Mouse (Mus musculus) ES-Bruce4 (cell line): ENCODE data around the gene Cyth4. TPM values are rescaled to one million over a fixed set of nuclear protein-coding genes. Genes with fewer than 3 reads are reported as not detected.

Experiments
- H3K27ac ChIP-seq: 2 replicates; pipeline ENCODE4 v1.5.1; 2012; ENCODE audit warnings: low read length, inconsistent platforms; ENCODE audit not compliant: insufficient read depth
- H3K27me3 ChIP-seq: 2 replicates; pipeline ENCODE4 v1.6.1; 2012; ENCODE audit warnings: mild to moderate bottlenecking, low read length, inconsistent platforms; ENCODE audit not compliant: control insufficient read depth, poor library complexity, insufficient read depth, severe bottlenecking
- H3K36me3 ChIP-seq: 2 replicates; pipeline ENCODE4 v1.6.1; 2012; ENCODE audit warnings: inconsistent platforms, mild to moderate bottlenecking, low read length, moderate library complexity; ENCODE audit not compliant: control insufficient read depth, poor library complexity, insufficient read depth, severe bottlenecking
- H3K4me1 ChIP-seq: one replicate; pipeline ENCODE4 v1.8.1; 2011; ENCODE audit warnings: low read length; ENCODE audit not compliant: control insufficient read depth, insufficient read depth
- H3K4me3 ChIP-seq: 2 replicates; pipeline ENCODE4 v1.5.1; 2011; ENCODE audit warnings: low read depth, mild to moderate bottlenecking, low read length
- H3K9ac ChIP-seq: 2 replicates; pipeline ENCODE4 v1.6.1; 2012; ENCODE audit warnings: low read depth, mild to moderate bottlenecking, inconsistent platforms; ENCODE audit not compliant: poor library complexity, severe bottlenecking
- H3K9me3 ChIP-seq: replicated peaks from 2 replicates; pipeline ENCODE4 v1.6.1; 2012; ENCODE audit warnings: mild to moderate bottlenecking, low read length, inconsistent platforms; ENCODE audit not compliant: control insufficient read depth, poor library complexity, insufficient read depth, severe bottlenecking
- CTCF ChIP-seq: IDR thresholded peaks from one replicate; pipeline ENCODE4 v1.8.1; 2011; ENCODE audit warnings: low read depth, low read length
- EP300 ChIP-seq: IDR thresholded peaks from 2 replicates; pipeline ENCODE4 v1.6.1; 2011; ENCODE audit warnings: low read depth, low read length; ENCODE audit not compliant: insufficient read depth
- POLR2A ChIP-seq: IDR thresholded peaks from one replicate; pipeline ENCODE4 v1.8.1; 2011; ENCODE audit warnings: low read length; ENCODE audit not compliant: insufficient read depth
- polyA plus RNA-seq: library from polyadenylated mRNA; stranded (reverse); fragments of >200 nt; gene quantifications from 2 replicates; pipeline ENCODE4 v1.2.4, GENCODE M21; 2011; ENCODE audit warnings: low read depth; ENCODE audit not compliant: missing spikeins, insufficient read depth, insufficient read length

The Cyth4 gene
- polyA plus RNA-seq, 1 experiment: 0.40 TPM

DNA sequence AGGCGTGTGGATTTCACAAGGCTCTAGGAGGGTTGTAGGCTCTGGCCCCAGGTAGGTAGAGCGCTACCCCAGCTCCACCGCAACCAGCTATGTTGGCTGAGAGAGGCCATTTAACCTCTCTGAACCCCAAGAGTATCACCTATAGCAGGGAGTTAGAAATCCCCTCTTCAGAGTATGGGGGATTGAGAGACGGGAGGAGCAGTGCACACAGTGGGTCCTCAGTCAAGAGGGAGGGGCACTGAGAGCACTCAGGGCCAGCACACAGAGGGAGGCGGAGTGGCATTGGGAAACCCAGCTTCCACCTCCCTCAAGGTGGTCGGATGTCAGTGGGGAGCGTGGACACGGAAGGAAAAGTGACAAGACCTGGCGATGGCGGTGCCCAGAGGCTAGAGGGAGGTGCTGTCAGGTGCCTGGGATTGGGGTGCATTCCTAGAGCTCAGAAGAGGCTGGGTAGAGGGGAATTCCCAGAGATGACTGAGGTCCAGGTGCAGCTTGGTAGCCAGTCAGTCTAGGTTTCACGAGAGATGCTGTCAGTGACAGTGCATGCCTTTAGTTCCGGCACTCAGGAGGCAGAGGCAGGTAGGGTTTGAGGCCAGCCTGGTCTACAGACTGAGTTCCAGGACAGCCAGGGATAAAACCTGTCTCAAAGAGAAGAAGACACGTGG lies 2.8 kb downstream of the Cyth4 start:
- H3K4me1 ChIP-seq: no peaks in the 10 kb centered on the region
- no peak overlapping the region for H3K9ac ChIP-seq
- no peaks in the 10 kb centered on the region for H3K36me3 ChIP-seq
- H3K27me3 ChIP-seq: no peaks in the 10 kb centered on the region
- no peak overlapping the region for H3K4me3 ChIP-seq
- TF ChIP-seq CTCF (no peak), POLR2A (no peak)
- no peaks in the 10 kb centered on the region for H3K9me3 ChIP-seq
- no peak overlapping the region for H3K27ac ChIP-seq

DNA sequence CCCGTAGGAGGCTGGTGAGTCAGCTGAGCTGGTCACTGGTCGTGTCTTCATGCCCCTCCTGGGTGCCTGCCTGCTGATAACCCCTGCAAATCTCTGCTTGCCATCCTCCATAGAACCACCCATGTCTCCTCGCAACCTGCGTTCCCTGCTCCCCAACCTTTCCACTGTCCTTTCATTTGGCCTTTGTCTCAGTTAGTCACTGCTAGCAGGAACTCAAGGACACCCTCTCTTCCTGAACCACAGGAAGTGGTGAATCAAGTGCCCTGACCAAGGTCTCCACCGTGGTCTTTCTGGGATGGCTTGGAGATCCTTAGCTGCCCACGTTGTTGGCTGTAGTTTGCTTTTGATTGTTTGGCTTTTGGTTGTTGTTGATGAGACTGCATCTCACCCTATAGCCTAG lies 4.3 kb downstream of the Cyth4 start:
- Histone ChIP-seq H3K4me1 (no peaks in the 10 kb centered on the region), H3K27ac (no peak overlapping the region), H3K9ac (no peak overlapping the region), H3K27me3 (no peaks in the 10 kb centered on the region), H3K9me3 (no peaks in the 10 kb centered on the region), H3K4me3 (no peak overlapping the region), H3K36me3 (no peaks in the 10 kb centered on the region)
- TF ChIP-seq POLR2A (no peak), CTCF (no peak), EP300 (no peak)

DNA sequence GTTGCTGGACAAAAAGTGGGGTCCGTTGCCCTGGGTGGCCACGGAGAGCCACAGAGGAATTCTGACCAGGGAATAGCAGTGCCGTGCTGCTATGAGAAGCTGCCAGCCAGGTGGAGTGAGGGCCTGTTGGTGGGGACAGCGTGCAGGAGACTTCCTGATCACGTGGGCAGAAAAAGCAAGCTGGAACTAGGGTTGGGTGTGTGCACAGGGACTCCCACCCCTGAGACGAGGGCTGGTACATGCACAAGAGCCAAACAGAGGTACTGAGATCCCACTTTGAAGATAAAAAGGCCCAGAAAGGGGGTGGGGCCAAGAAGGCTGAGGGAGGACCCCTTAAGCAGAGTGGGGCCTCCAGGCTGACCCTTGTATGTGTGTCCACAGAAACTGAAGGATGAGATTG lies 7.4 kb downstream of the Cyth4 start:
- no peak overlapping the region for H3K4me3 ChIP-seq
- H3K4me1 ChIP-seq: no peaks in the 10 kb centered on the region
- H3K9me3 ChIP-seq: no peaks in the 10 kb centered on the region
- H3K9ac ChIP-seq: no peak overlapping the region
- TF ChIP-seq POLR2A: no peak
- no peak overlapping the region for H3K27ac ChIP-seq
- H3K36me3 ChIP-seq: no peaks in the 10 kb centered on the region
- no peaks in the 10 kb centered on the region for H3K27me3 ChIP-seq

DNA sequence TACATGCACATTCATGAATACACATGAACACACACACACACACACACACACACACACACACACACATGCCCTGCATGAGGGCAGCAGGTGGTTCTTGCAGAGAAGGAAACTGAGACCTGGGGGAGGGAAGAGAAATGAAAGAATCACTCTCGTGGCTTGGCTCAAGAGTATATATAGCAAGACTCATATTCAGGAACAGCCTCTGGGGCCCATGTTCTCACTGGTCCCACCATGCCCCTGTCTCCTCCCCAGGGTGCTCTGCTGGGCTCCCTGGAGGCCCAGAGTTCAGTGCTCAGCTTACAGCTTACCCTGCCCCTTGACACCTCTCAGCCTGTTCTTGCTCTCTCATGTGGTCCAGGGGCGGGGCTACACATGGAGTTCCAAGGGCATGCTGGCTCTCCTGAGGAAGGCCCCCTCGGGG lies 8.5 kb downstream of the Cyth4 start:
- no peaks in the 10 kb centered on the region for H3K9me3 ChIP-seq
- no peak overlapping the region for H3K9ac ChIP-seq
- H3K4me1 ChIP-seq: no peaks in the 10 kb centered on the region
- no peak overlapping the region for H3K27ac ChIP-seq
- no peaks in the 10 kb centered on the region for H3K27me3 ChIP-seq
- H3K36me3 ChIP-seq: no peaks in the 10 kb centered on the region
- TF ChIP-seq EP300 (no peak), POLR2A (no peak), CTCF (no peak)
- no peak overlapping the region for H3K4me3 ChIP-seq

DNA sequence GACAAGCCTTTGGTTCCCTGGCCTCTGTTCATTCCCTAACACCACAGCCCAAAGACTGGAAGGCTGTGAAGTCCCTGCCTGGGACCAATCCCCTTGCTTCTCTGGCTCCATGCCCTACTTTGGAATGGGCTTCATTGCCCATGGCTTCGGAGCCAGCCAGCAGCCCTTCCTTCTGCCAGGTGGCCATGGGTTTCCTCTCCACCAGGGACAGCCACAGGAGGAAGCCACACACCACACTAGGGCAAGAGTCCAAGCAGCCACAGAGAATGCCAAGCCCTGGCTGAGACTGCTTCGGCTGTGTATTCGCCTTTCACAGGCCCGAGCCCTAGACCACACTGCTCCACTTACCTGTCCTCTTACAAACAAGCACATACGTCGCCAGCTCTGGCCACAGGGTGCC lies 9.2 kb downstream of the Cyth4 start:
- Histone ChIP-seq H3K4me3 (no peak overlapping the region), H3K9ac (no peak overlapping the region), H3K9me3 (no peaks in the 10 kb centered on the region), H3K27me3 (no peaks in the 10 kb centered on the region), H3K27ac (no peak overlapping the region), H3K36me3 (no peaks in the 10 kb centered on the region), H3K4me1 (no peaks in the 10 kb centered on the region)
- TF ChIP-seq EP300: no peak
- TF ChIP-seq POLR2A: no peak
- TF ChIP-seq CTCF: no peak

DNA sequence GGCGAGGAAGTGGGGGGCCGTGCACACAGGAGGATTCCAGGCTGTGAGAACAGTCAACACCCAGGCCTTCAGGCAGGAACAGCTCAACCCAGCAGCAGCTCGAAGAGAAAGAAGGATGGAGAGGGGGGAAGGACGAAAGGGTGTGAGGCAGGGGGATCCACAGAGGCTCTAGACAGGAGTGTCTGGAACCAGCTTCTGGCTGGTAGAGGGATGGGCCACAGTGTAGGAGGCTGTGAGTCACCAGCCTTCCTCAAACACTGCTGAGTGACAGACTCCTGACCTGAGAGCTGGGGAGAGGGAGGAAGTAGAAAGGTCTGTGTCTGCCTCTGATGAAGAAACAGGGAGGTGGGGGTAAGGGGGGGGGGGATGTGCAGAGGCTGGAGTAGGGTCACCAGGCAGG lies 10.6 kb downstream of the Cyth4 start:
- Histone ChIP-seq H3K27me3 (no peaks in the 10 kb centered on the region), H3K9ac (no peak overlapping the region), H3K4me1 (no peaks in the 10 kb centered on the region), H3K36me3 (no peaks in the 10 kb centered on the region), H3K4me3 (no peak overlapping the region), H3K9me3 (no peaks in the 10 kb centered on the region), H3K27ac (no peak overlapping the region)
- TF ChIP-seq EP300: no peak
- TF ChIP-seq CTCF: no peak
- TF ChIP-seq POLR2A: no peak
